Mouse (Mus musculus) forebrain, embryonic 16.5 days (tissue): Measurements from ENCODE around the gene Vwc2. TPM values are rescaled to one million over a fixed set of nuclear protein-coding genes. Genes with fewer than 3 reads are reported as not detected.

ENCODE experiments used
- ATAC-seq: fragments of 200-750 bp; cut with Nextera tagmentation; 2 replicates; pipeline ENCODE4 v1.8.0; 2017; ENCODE audit warnings: mild to moderate bottlenecking, moderate library complexity
- H3K27ac ChIP-seq: fragments of 300-500 bp; sonication (generic); 2 replicates; pipeline ENCODE4 v1.5.1; 2014; ENCODE audit warnings: low read length, control low read depth
- H3K27me3 ChIP-seq: fragments of 300-500 bp; sonication (generic); replicated peaks from 2 replicates; pipeline ENCODE4 v1.6.1; 2014; ENCODE audit warnings: low read length; ENCODE audit not compliant: control insufficient read depth, insufficient read depth
- H3K36me3 ChIP-seq: fragments of 300-500 bp; sonication (generic); 2 replicates; pipeline ENCODE4 v1.6.1; 2014; ENCODE audit not compliant: control insufficient read depth, insufficient read depth
- H3K4me1 ChIP-seq: fragments of 300-500 bp; sonication (generic); replicated peaks from 2 replicates; pipeline ENCODE4 v1.6.1; 2014; ENCODE audit warnings: low read length; ENCODE audit not compliant: control insufficient read depth, insufficient read depth
- H3K4me2 ChIP-seq: fragments of 300-500 bp; sonication (generic); 2 replicates; pipeline ENCODE4 v1.6.1; 2014; ENCODE audit warnings: mild to moderate bottlenecking, low read length, control low read depth
- H3K4me3 ChIP-seq: fragments of 300-500 bp; sonication (generic); replicated peaks from 2 replicates; pipeline ENCODE4 v1.5.1; 2014; ENCODE audit warnings: mild to moderate bottlenecking, low read length, control low read depth
- H3K9ac ChIP-seq: fragments of 300-500 bp; sonication (generic); replicated peaks from 2 replicates; pipeline ENCODE4 v1.6.1; 2014; ENCODE audit warnings: low read depth, low read length, control low read depth
- H3K9me3 ChIP-seq: fragments of 300-500 bp; sonication (generic); 2 replicates; pipeline ENCODE4 v1.6.1; 2016; ENCODE audit warnings: low read length; ENCODE audit not compliant: control insufficient read depth
- WGBS: fragments of 180-500 bp; shearing (Covaris S2); extraction: QIAGEN DNeasy Blood & Tissue Kit; methylation state at CpG from one replicate; pipeline ENCODE4 v1.1.7; 2014; 5-methylcytosine and 5-hydroxymethylcytosine counted together
- polyA plus RNA-seq: library from polyadenylated mRNA; unstranded; fragments of >200 nt; fragmentation: Nextera tagmentation; extraction: Ambion mirVana; gene quantifications from 2 replicates; pipeline ENCODE4 v1.2.1, GENCODE M21; 2015

Gene Vwc2
- polyA plus RNA-seq = 3.0 and 4.6 TPM in 2 replicates

GRCm38 (mm10) chr11:11113576-11114233 is at the start of gene Vwc2:
Vwc2 (plus strand) TSS chr11:11114223.
- ATAC-seq = peak; percentile 77
- peaks cover 44% of the 10 kb centered on the region for H3K27me3 ChIP-seq
- H3K27ac ChIP-seq = no peak within 1 kb of the TSS

GRCm38 (mm10) chr11:11088162-11088756 is 25.8 kb upstream of the Vwc2 start:
- 8% methylated on average over 1 of the region's 1 CpGs for WGBS
- Histone ChIP-seq H3K4me1 (no peaks in the 10 kb centered on the region), H3K9ac (no peak overlapping the region), H3K36me3 (no peaks in the 10 kb centered on the region), H3K4me3 (no peak overlapping the region), H3K4me2 (no peak overlapping the region), H3K27me3 (no peaks in the 10 kb centered on the region), H3K27ac (no peak overlapping the region), H3K9me3 (no peaks in the 10 kb centered on the region)
- peak; percentile 57; the same call in 1 of the 2 replicates for ATAC-seq

More at GRCm38 (mm10) chr11:11113576-11114233, at the start of gene Vwc2:
- H3K4me2 ChIP-seq = peak within 1 kb of the TSS; percentile 96
- peak within 1 kb of the TSS; percentile 65 for H3K4me3 ChIP-seq
- WGBS = under 1% methylated on average over 28 of the region's 28 CpGs
- H3K9me3 ChIP-seq = no peaks in the 10 kb centered on the region
- H3K36me3 ChIP-seq = no peaks in the 10 kb centered on the region
- peak within 1 kb of the TSS; percentile 59 for H3K9ac ChIP-seq
- peaks cover 31% of the 10 kb centered on the region for H3K4me1 ChIP-seq

- Histone ChIP-seq H3K27me3 (0 out of 2 replicates have a peak, but pooled peaks cover 3% of the 10 kb centered on the region), H3K4me3 (no peak overlapping the region), H3K9ac (no peak overlapping the region), H3K36me3 (no peaks in the 10 kb centered on the region), H3K4me2 (no peak overlapping the region), H3K9me3 (no peaks in the 10 kb centered on the region), H3K27ac (no peak overlapping the region), H3K4me1 (0 out of 2 replicates have a peak, but pooled peaks cover under 1% of the 10 kb centered on the region)
- no peak for ATAC-seq
- WGBS = 95% methylated on average over 1 of the region's 1 CpGs
These were observed 16.4 kb upstream of the Vwc2 start for GRCm38 (mm10) chr11:11097606-11098005.

GRCm38 (mm10) chr11:11098282-11098681 is 15.7 kb upstream of the Vwc2 start:
- Histone ChIP-seq H3K27ac (no peak overlapping the region), H3K4me1 (0 out of 2 replicates have a peak, but pooled peaks cover 2% of the 10 kb centered on the region), H3K9me3 (no peaks in the 10 kb centered on the region), H3K27me3 (0 out of 2 replicates have a peak, but pooled peaks cover 3% of the 10 kb centered on the region), H3K4me3 (no peak overlapping the region), H3K36me3 (no peaks in the 10 kb centered on the region), H3K4me2 (no peak overlapping the region), H3K9ac (no peak overlapping the region)
- WGBS = 59% methylated on average over 4 of the region's 4 CpGs
- ATAC-seq = no peak

- Histone ChIP-seq H3K4me3 (no peak overlapping the region), H3K9me3 (no peaks in the 10 kb centered on the region), H3K4me1 (0 out of 2 replicates have a peak, but pooled peaks cover 2% of the 10 kb centered on the region)
These were observed 15.0 kb upstream of the Vwc2 start for GRCm38 (mm10) chr11:11099011-11099410.

GRCm38 (mm10) chr11:11102182-11102581 is 11.8 kb upstream of the Vwc2 start:
- no peak overlapping the region for H3K9ac ChIP-seq
- peak; percentile 62 for ATAC-seq
- no peaks in the 10 kb centered on the region for H3K9me3 ChIP-seq
- 18% methylated on average over 1 of the region's 1 CpGs for WGBS
- H3K4me3 ChIP-seq = no peak overlapping the region
- H3K27me3 ChIP-seq = 0 out of 2 replicates have a peak, but pooled peaks cover 3% of the 10 kb centered on the region
- no peak overlapping the region for H3K4me2 ChIP-seq
- H3K4me1 ChIP-seq = 0 out of 2 replicates have a peak, but pooled peaks cover 2% of the 10 kb centered on the region
- no peak overlapping the region for H3K27ac ChIP-seq
- H3K36me3 ChIP-seq = no peaks in the 10 kb centered on the region

More at GRCm38 (mm10) chr11:11099011-11099410, 15.0 kb upstream of the Vwc2 start:
- H3K27ac ChIP-seq = no peak overlapping the region
- ATAC-seq = no peak
- no peak overlapping the region for H3K4me2 ChIP-seq
- WGBS = 95% methylated on average over 5 of the region's 5 CpGs
- H3K36me3 ChIP-seq = no peaks in the 10 kb centered on the region
- H3K27me3 ChIP-seq = 0 out of 2 replicates have a peak, but pooled peaks cover 3% of the 10 kb centered on the region
- no peak overlapping the region for H3K9ac ChIP-seq

- H3K9ac ChIP-seq = no peak overlapping the region
- 0 out of 2 replicates have a peak, but pooled peaks cover 2% of the 10 kb centered on the region for H3K4me1 ChIP-seq
- no peak overlapping the region for H3K4me2 ChIP-seq
- 9% methylated on average over 1 of the region's 1 CpGs for WGBS
- no peaks in the 10 kb centered on the region for H3K36me3 ChIP-seq
- H3K9me3 ChIP-seq = no peaks in the 10 kb centered on the region
- 0 out of 2 replicates have a peak, but pooled peaks have one; percentile 26 for ATAC-seq
- no peak overlapping the region for H3K4me3 ChIP-seq
- no peak overlapping the region for H3K27ac ChIP-seq
- H3K27me3 ChIP-seq = 0 out of 2 replicates have a peak, but pooled peaks cover 3% of the 10 kb centered on the region
These were observed 11.4 kb upstream of the Vwc2 start for GRCm38 (mm10) chr11:11102620-11103019.

- Histone ChIP-seq H3K27me3 (peaks cover 12% of the 10 kb centered on the region), H3K27ac (no peak overlapping the region), H3K4me3 (no peak overlapping the region), H3K4me1 (peaks cover 7% of the 10 kb centered on the region), H3K9me3 (no peaks in the 10 kb centered on the region), H3K36me3 (no peaks in the 10 kb centered on the region), H3K9ac (no peak overlapping the region), H3K4me2 (no peak overlapping the region)
- 62% methylated on average over 3 of the region's 3 CpGs for WGBS
- ATAC-seq = no peak
These were observed 5.1 kb upstream of the Vwc2 start for GRCm38 (mm10) chr11:11108922-11109321.

GRCm38 (mm10) chr11:11114234-11115030 is 409 bp downstream of the Vwc2 start:
- Histone ChIP-seq H3K4me2 (peak overlapping the region; percentile 96), H3K9me3 (no peaks in the 10 kb centered on the region), H3K4me3 (peak overlapping the region; percentile 65), H3K9ac (peak overlapping the region; percentile 59), H3K36me3 (no peaks in the 10 kb centered on the region), H3K27me3 (peaks cover 49% of the 10 kb centered on the region), H3K4me1 (peaks cover 31% of the 10 kb centered on the region), H3K27ac (no peak overlapping the region)
- ATAC-seq = peak; percentile 39
- WGBS = under 1% methylated on average over 34 of the region's 34 CpGs
